Mouse (Mus musculus): ENCODE results near the gene Zc3h8. TPM values are rescaled to one million over a fixed set of nuclear protein-coding genes. Genes with fewer than 3 reads are reported as not detected.

The Zc3h8 gene
- polyA plus RNA-seq, 1 experiment from 2014 or later: 6.1 TPM

DNA sequence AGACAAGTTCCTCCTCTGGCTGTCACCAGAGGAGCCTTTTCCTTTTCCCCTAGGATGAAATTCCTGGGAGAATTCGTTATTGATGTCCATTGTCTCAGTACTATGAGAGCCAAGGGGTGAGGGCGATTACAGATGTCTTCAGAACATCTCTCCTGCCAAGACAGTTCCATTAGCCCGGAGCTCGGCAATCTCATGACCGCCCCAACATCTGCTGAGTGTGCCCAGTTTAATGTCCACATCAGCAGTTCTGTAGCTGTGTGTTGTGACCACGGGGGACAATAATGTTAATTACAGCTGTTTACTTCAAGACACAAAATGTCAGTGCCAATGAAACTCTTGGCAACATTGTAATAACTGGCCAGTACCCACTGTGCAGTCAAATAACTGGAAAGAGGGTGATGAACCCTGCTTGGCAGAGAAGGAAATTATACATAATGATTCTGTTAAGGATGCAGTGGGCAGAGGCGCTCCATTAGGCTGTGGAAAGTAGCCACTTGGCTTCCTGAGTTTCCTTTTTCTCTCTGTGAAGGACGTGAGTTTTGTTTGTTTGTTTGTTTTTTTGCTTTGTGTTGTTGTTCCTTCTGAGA lies 58.6 kb downstream of the Zc3h8 start:
- Histone ChIP-seq H3K4me1 (no peaks in the 10 kb centered on the region), H3K4me3 (replicated peaks) (no peak overlapping the region), H3K27ac (no peak overlapping the region), H3K4me2 (no peak overlapping the region), H3K27me3 (replicated peaks) (no peaks in the 10 kb centered on the region), H3K36me3 (no peaks in the 10 kb centered on the region), H3K9ac (no peak overlapping the region), H3K9me3 (no peaks in the 10 kb centered on the region)
- 80% methylated on average over 8 of the region's 8 CpGs for WGBS
- ATAC-seq (ENCODE audit: insufficient read depth, low FRiP score, low read depth): no peak

DNA sequence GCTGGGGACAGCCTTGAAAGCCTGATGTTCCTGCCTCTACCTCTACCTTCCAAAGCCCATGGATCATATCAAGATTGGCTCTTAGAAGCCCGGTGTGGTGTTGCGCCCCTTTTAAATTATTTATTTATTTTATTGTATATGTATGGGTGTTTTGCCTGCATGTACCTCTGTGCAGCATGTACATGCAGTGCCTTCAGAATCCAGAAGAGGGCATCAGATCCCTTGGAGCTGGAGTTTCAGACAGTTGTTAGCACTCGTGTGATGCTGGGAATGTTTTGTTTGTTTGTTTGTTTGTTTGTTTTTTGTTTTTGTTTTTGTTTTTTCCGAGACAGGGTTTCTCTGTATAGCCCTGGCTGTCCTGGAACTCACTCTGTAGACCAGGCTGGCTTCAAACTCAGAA lies 62.6 kb downstream of the Zc3h8 start:
- no peaks in the 10 kb centered on the region for H3K9me3 ChIP-seq
- no peaks in the 10 kb centered on the region for H3K36me3 ChIP-seq
- no peak overlapping the region for H3K4me2 ChIP-seq
- H3K27me3 ChIP-seq (replicated peaks): no peaks in the 10 kb centered on the region
- H3K4me1 ChIP-seq: no peaks in the 10 kb centered on the region
- H3K9ac ChIP-seq: no peak overlapping the region
- 64% methylated on average over 4 of the region's 4 CpGs for WGBS
- no peak for ATAC-seq (ENCODE audit: insufficient read depth, low FRiP score, low read depth)
- no peak overlapping the region for H3K27ac ChIP-seq
- H3K4me3 ChIP-seq (replicated peaks): no peak overlapping the region

Small RNA genes within 50 kb of the gene (microRNA-seq; reads per million reads assigned to microRNA genes)
- gene Gm22859: not detected

Other genes starting within 250 kb of the Zc3h8 start
- 6.4 TPM in 2 replicates for gene Mertk, start 245.1 kb downstream of the Zc3h8 start, polyA plus RNA-seq (2015; fragmentation: Nextera tagmentation; extraction: Ambion mirVana)
- gene Tmem87b, start 126.0 kb downstream of the Zc3h8 start, polyA plus RNA-seq (2015; fragmentation: Nextera tagmentation; extraction: Ambion mirVana): 33.9 and 35.5 TPM in 2 replicates
- 4.7 and 4.8 TPM in 2 replicates for gene Fbln7, start 81.1 kb downstream of the Zc3h8 start, polyA plus RNA-seq (2015; fragmentation: Nextera tagmentation; extraction: Ambion mirVana)
- gene Zc3h6, start 23.3 kb upstream of the Zc3h8 start, polyA plus RNA-seq (2015; fragmentation: Nextera tagmentation; extraction: Ambion mirVana): 1.7 and 2.2 TPM in 2 replicates
- gene Gm10762, start 23.6 kb upstream of the Zc3h8 start, polyA plus RNA-seq (2015; fragmentation: Nextera tagmentation; extraction: Ambion mirVana): 15.2 and 15.4 TPM in 2 replicates
- gene Vinac1, start 104.1 kb upstream of the Zc3h8 start, polyA plus RNA-seq (2015; fragmentation: Nextera tagmentation; extraction: Ambion mirVana): 0.08 and 0.09 TPM in 2 replicates
- gene Ttl, start 121.9 kb upstream of the Zc3h8 start, polyA plus RNA-seq (2015; fragmentation: Nextera tagmentation; extraction: Ambion mirVana): 13.4 TPM in 2 replicates
- gene Polr1b, start 156.9 kb upstream of the Zc3h8 start, polyA plus RNA-seq (2015; fragmentation: Nextera tagmentation; extraction: Ambion mirVana): 26.9 and 29.4 TPM in 2 replicates
- gene Chchd5, start 185.6 kb upstream of the Zc3h8 start, polyA plus RNA-seq (2015; fragmentation: Nextera tagmentation; extraction: Ambion mirVana): 23.1 and 23.2 TPM in 2 replicates

All from stomach, embryonic 15.5 days (tissue).